Mouse (Mus musculus) liver, embryonic 16.5 days (tissue): ENCODE measurements at regions not wholly inside any gene's neighbourhood (a gene's known extent, or its start where the extent isn't known, plus 50 kb on each side); places are given as distances from the start of the nearest gene placed in this dataset.

Source experiments
- ATAC-seq: fragments of 200-750 bp; cut with Nextera tagmentation; 2 replicates; pipeline ENCODE4 v1.8.0; 2017; ENCODE audit warnings: low read depth, mild to moderate bottlenecking, moderate number of reproducible peaks, moderate library complexity
- H3K27ac ChIP-seq: fragments of 300-500 bp; sonication (generic); 2 replicates; pipeline ENCODE4 v1.5.1; 2014; ENCODE audit warnings: mild to moderate bottlenecking, low read length
- H3K27me3 ChIP-seq: fragments of 300-500 bp; sonication (generic); 2 replicates; pipeline ENCODE4 v1.6.1; 2014; ENCODE audit warnings: low read depth, low read length, mixed read lengths; ENCODE audit not compliant: control insufficient read depth, insufficient read depth
- H3K36me3 ChIP-seq: fragments of 300-500 bp; sonication (generic); 2 replicates; pipeline ENCODE4 v1.6.1; 2014; ENCODE audit warnings: mild to moderate bottlenecking; ENCODE audit not compliant: control insufficient read depth, insufficient read depth
- H3K4me1 ChIP-seq: fragments of 300-500 bp; sonication (generic); 2 replicates; pipeline ENCODE4 v1.6.1; 2014; ENCODE audit warnings: low read depth, low read length, mixed read lengths; ENCODE audit not compliant: control insufficient read depth
- H3K4me2 ChIP-seq: fragments of 300-500 bp; sonication (generic); 2 replicates; pipeline ENCODE4 v1.6.1; 2014; ENCODE audit warnings: low read depth, low read length, mixed read lengths
- H3K4me3 ChIP-seq: fragments of 300-500 bp; sonication (generic); 2 replicates; pipeline ENCODE4 v1.5.1; 2014; ENCODE audit warnings: low read depth, mild to moderate bottlenecking, low read length
- H3K9ac ChIP-seq: fragments of 300-500 bp; sonication (generic); 2 replicates; pipeline ENCODE4 v1.6.1; 2014; ENCODE audit warnings: low read depth, low read length
- H3K9me3 ChIP-seq: fragments of 300-500 bp; sonication (generic); replicated peaks from 2 replicates; pipeline ENCODE4 v1.6.1; 2016; ENCODE audit warnings: low read length; ENCODE audit not compliant: control insufficient read depth
- WGBS: fragments of 180-500 bp; shearing (Covaris S2); extraction: QIAGEN DNeasy Blood & Tissue Kit; methylation state at CpG from one replicate; pipeline ENCODE4 v1.1.7; 2014; ENCODE audit not compliant: insufficient replicate concordance; 5-methylcytosine and 5-hydroxymethylcytosine counted together

GRCm38 (mm10) chr16:88368146-88368545 lies 78.1 kb upstream of the Grik1 start:
- Histone ChIP-seq H3K27ac (no peak overlapping the region), H3K4me3 (no peak overlapping the region), H3K4me1 (no peaks in the 10 kb centered on the region), H3K9me3 (no peaks in the 10 kb centered on the region), H3K4me2 (no peak overlapping the region), H3K9ac (no peak overlapping the region), H3K27me3 (no peaks in the 10 kb centered on the region), H3K36me3 (no peaks in the 10 kb centered on the region)
- ATAC-seq: no peak
- WGBS: 41% methylated on average over 6 of the region's 6 CpGs

DNA sequence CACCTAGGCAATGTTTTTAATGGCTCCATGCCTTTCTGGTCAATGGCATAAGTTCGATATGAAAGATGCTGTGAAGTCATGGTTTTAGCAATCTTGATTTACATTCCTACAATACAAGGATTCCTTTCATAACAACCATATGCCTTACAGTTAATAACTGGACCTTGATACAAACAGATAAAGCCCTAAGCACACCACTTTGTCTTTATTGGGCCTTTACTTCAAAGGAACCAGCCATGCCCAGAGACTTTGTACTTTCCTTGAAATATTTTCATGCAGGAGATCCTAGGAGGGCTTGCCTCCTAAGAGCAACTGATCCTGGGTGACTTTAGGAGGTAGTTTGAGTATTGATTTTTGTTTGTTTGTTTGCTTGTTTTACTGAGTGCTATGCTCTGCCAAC lies 77.1 kb upstream of the Grik1 start:
- WGBS: 56% methylated on average over 1 of the region's 1 CpGs
- Histone ChIP-seq H3K9ac (no peak overlapping the region), H3K4me3 (no peak overlapping the region), H3K4me1 (no peaks in the 10 kb centered on the region), H3K27ac (no peak overlapping the region), H3K36me3 (no peaks in the 10 kb centered on the region), H3K9me3 (no peaks in the 10 kb centered on the region), H3K27me3 (no peaks in the 10 kb centered on the region), H3K4me2 (no peak overlapping the region)
- no peak for ATAC-seq

DNA sequence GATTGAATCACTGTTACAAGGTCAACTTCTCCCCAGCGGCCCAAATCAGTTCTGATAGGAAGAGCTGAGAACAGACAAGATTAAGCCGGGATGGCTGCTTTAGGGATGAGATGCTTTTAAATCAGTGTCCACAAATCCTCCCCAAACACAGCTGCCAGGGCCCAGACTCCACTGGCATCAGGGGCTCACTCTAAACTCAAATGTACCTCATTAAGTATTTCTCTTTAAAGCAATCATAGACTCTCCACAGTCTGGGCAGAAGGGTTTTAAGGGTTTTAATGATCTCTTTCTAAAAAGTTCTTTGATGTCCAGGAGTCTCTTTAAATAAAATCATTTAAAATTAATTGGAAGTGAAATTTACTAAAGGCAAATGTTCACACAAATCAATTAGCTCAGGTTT lies 70.0 kb upstream of the Grik1 start:
- Histone ChIP-seq H3K4me3 (no peak overlapping the region), H3K36me3 (no peaks in the 10 kb centered on the region), H3K4me2 (no peak overlapping the region), H3K9ac (no peak overlapping the region), H3K27ac (no peak overlapping the region), H3K4me1 (no peaks in the 10 kb centered on the region), H3K27me3 (no peaks in the 10 kb centered on the region), H3K9me3 (no peaks in the 10 kb centered on the region)
- 49% methylated on average over 2 of the region's 2 CpGs for WGBS
- ATAC-seq: no peak
